Mouse (Mus musculus) forebrain, embryonic 14.5 days (tissue): ENCODE results near the gene Vmn2r8. TPM values are rescaled to one million over a fixed set of nuclear protein-coding genes. Genes with fewer than 3 reads are reported as not detected.
"Not testable (repeated sequence)": the region's sequence is repeated elsewhere in the genome, so short reads cannot be mapped to it uniquely, and the experiment has no call there.

Experiments
- ATAC-seq: fragments of 200-750 bp; cut with Nextera tagmentation; 2 replicates; pipeline ENCODE4 v1.8.0; 2017; ENCODE audit warnings: mild to moderate bottlenecking, moderate library complexity
- DNase-seq: peaks from one replicate; pipeline ENCODE4 v3.0.0-alpha.2; 2015; ENCODE audit warnings: low spot score
- H3K27ac ChIP-seq: fragments of 300-500 bp; sonication (generic); 2 replicates; pipeline ENCODE4 v1.5.1; 2014; ENCODE audit warnings: low read depth, mild to moderate bottlenecking, control low read depth, low read length, moderate library complexity
- H3K27me3 ChIP-seq: fragments of 300-500 bp; sonication (generic); replicated peaks from 2 replicates; pipeline ENCODE4 v1.6.1; 2014; ENCODE audit warnings: low read length, control low read depth, mixed read lengths; ENCODE audit not compliant: control insufficient read depth, insufficient read depth
- H3K36me3 ChIP-seq: fragments of 300-500 bp; sonication (generic); 2 replicates; pipeline ENCODE4 v1.6.1; 2014; ENCODE audit warnings: low read length, control low read depth; ENCODE audit not compliant: control insufficient read depth, insufficient read depth
- H3K4me1 ChIP-seq: fragments of 300-500 bp; sonication (generic); 2 replicates; pipeline ENCODE4 v1.6.1; 2014; ENCODE audit warnings: antibody characterized with exemption, low read length, control low read depth; ENCODE audit not compliant: control insufficient read depth, insufficient read depth
- H3K4me2 ChIP-seq: fragments of 300-500 bp; sonication (generic); 2 replicates; pipeline ENCODE4 v1.6.1; 2014; ENCODE audit warnings: mild to moderate bottlenecking, control low read depth, low read length
- H3K4me3 ChIP-seq: fragments of 300-500 bp; sonication (generic); 2 replicates; pipeline ENCODE4 v1.5.1; 2014; ENCODE audit warnings: low read depth, low read length, control low read depth
- H3K9ac ChIP-seq: fragments of 300-500 bp; sonication (generic); 2 replicates; pipeline ENCODE4 v1.6.1; 2014; ENCODE audit warnings: mild to moderate bottlenecking, low read length, control low read depth, moderate library complexity
- H3K9me3 ChIP-seq: fragments of 300-500 bp; sonication (generic); replicated peaks from 2 replicates; pipeline ENCODE4 v1.6.1; 2016; ENCODE audit warnings: low read length, control low read depth, mixed read lengths; ENCODE audit not compliant: control insufficient read depth
- WGBS: fragments of 180-500 bp; shearing (Covaris S2); extraction: QIAGEN DNeasy Blood & Tissue Kit; methylation state at CpG from one replicate; pipeline ENCODE4 v1.1.7; 2014; 5-methylcytosine and 5-hydroxymethylcytosine counted together
- polyA plus RNA-seq: library from polyadenylated mRNA; unstranded; fragments of >200 nt; fragmentation: Nextera tagmentation; extraction: Ambion mirVana; gene quantifications from 2 replicates; pipeline ENCODE4 v1.2.1, GENCODE M21; 2014

Vmn2r8 gene
- polyA plus RNA-seq, 1 experiment from 2014 or later, result not detected

DNA sequence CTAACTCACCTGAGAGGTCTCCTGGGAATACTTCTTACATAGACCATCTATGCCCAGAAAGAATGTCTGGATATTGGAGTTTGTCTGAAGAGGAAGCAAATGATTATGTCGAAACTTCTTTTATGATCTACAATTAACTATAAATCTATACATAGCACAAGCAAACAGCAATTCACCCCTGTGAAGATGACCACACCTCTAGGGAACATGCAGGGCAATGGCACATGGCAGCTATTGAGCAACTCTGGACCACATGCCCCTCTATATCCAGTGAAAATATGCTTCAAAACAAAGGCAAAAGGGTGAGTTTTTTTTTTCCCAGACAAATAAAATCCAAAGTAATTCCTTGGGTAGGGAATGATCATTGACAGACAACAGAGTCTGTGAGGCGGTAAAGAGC, 48.6 kb downstream of the Vmn2r8 start:
- no peak overlapping the region for H3K4me2 ChIP-seq
- WGBS, result 88% methylated on average over 2 of the region's 2 CpGs
- H3K36me3 ChIP-seq, result no peaks in the 10 kb centered on the region
- no peak overlapping the region for H3K9ac ChIP-seq
- no peak overlapping the region for H3K4me3 ChIP-seq
- no peaks in the 10 kb centered on the region for H3K4me1 ChIP-seq
- ATAC-seq (no peak), DNase-seq (no peak)
- no peaks in the 10 kb centered on the region for H3K9me3 ChIP-seq
- no peak overlapping the region for H3K27ac ChIP-seq
- no peaks in the 10 kb centered on the region for H3K27me3 ChIP-seq

DNA sequence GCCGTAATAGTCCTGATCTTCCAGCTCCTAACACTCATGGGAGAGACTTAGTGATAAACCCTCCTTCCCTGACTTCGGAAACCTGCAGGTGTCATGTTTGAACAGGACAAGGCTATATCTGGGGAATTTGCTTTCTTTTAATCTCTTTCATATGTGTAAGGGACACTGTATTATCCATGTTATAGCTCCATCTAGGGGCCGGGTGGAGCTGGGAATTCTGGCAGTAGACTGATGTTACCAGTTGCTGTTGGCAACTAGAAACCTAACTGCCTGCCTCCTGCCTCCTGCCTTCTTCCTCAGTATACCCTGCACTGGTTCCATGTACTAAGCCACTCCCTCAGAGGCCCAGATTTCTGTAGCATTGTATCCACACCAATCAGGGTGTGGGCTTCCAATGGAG, 50.3 kb downstream of the Vmn2r8 start:
- H3K4me1 ChIP-seq, result no peaks in the 10 kb centered on the region
- WGBS, result 62% methylated on average over 3 of the region's 3 CpGs
- H3K4me2 ChIP-seq, result no peak overlapping the region
- H3K27me3 ChIP-seq, result no peaks in the 10 kb centered on the region
- ATAC-seq, result no peak
- no peak overlapping the region for H3K27ac ChIP-seq
- H3K9me3 ChIP-seq, result no peaks in the 10 kb centered on the region
- no peak overlapping the region for H3K9ac ChIP-seq
- H3K36me3 ChIP-seq, result no peaks in the 10 kb centered on the region
- peak; percentile 22 for DNase-seq
- H3K4me3 ChIP-seq, result no peak overlapping the region

DNA sequence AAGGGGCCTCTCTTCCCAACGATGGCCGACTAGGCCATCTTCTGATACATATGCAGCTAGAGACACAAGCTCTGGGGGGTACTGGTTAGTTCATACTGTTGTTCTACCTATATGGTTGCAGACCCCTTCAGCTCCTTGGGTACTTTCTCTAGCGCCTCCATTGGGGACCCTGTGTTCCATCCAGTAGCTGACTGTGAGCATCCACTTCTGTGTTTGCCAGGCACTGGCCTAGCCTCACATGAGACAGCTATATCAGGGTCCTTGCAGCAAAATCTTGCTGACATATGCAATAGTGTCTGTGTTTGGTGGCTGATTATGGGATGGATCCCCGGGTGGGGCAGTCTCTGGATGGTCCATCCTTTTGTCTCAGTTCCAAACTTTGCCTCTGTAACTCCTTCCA, 57.4 kb downstream of the Vmn2r8 start:
- H3K4me3 ChIP-seq, H3K27ac ChIP-seq, H3K4me1 ChIP-seq, H3K36me3 ChIP-seq, ATAC-seq, H3K9me3 ChIP-seq, DNase-seq, H3K4me2 ChIP-seq, H3K9ac ChIP-seq, H3K27me3 ChIP-seq: not testable (repeated sequence)
- 87% methylated on average over 4 of the region's 4 CpGs for WGBS

DNA sequence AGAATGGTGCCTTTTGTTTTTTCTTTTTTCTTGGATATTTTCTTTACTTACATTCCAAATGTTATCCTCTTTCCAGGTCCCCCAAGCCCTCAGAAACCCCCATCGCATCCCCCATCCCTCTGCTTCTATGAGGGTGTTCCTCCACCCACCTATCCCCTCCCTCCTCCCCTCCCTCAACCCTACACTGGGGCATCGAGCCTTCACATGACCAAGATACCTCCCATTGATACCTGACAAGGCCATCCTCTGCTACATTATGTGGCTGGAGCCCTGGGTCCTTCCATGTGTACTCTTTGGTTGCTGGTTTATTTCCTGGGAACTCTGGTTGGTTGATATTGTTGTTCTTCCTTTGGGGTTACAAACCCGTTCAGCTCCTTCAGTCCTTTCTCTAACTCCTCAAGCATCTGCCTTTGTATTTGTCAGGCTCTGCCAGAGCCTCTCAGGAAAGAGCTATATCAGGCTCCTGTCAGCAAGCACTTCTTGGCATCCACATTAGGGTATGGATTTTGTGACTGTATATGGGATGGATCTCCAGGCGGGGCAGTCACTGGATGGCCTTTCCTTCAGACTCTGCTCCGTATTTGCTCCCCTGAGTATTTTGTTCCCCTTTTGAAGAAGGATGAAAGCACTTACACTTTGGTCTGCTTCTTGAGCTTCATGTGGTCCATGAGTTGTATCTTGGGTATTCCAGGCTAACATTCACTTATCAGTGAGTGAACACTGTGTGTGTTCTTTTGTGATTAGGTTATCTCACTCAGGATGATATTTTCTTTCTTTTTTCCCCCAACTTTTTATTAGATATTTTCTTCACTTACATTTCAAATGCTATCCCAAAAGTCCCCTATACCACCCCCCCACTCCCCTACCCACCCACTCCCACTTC, 58.1 kb downstream of the Vmn2r8 start:
- no peaks in the 10 kb centered on the region for H3K9me3 ChIP-seq
- H3K4me2 ChIP-seq, result no peak overlapping the region
- no peak overlapping the region for H3K9ac ChIP-seq
- no peaks in the 10 kb centered on the region for H3K36me3 ChIP-seq
- H3K4me1 ChIP-seq, result no peaks in the 10 kb centered on the region
- DNase-seq (no peak), ATAC-seq (no peak)
- H3K27me3 ChIP-seq, result no peaks in the 10 kb centered on the region
- no peak overlapping the region for H3K4me3 ChIP-seq
- 86% methylated on average over 5 of the region's 5 CpGs for WGBS
- no peak overlapping the region for H3K27ac ChIP-seq

DNA sequence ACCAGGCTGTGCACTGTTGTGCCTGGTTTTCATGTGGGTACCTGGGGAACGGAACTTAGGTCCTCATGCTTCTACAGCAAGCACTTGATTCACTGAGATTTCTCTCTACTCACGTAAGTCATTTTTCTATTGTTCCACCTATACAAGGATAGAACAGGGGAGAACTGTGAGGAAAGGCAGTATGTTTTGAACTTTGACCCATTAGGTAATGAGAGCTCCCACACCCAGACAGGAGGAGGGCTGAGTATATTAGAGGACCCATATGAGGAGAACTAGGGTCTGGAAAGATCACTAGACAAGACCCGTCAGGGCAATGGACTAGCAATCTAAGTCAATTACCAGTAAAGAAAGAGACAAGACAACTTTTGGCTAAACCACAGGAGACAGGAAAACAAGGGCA, 64.0 kb downstream of the Vmn2r8 start:
- Histone ChIP-seq H3K36me3 (no peaks in the 10 kb centered on the region), H3K4me1 (no peaks in the 10 kb centered on the region), H3K9me3 (no peaks in the 10 kb centered on the region), H3K27me3 (no peaks in the 10 kb centered on the region), H3K27ac (no peak overlapping the region), H3K9ac (no peak overlapping the region), H3K4me3 (no peak overlapping the region), H3K4me2 (no peak overlapping the region)
- ATAC-seq, result no peak
- WGBS, result 87% methylated on average over 3 of the region's 3 CpGs
- no peak for DNase-seq

DNA sequence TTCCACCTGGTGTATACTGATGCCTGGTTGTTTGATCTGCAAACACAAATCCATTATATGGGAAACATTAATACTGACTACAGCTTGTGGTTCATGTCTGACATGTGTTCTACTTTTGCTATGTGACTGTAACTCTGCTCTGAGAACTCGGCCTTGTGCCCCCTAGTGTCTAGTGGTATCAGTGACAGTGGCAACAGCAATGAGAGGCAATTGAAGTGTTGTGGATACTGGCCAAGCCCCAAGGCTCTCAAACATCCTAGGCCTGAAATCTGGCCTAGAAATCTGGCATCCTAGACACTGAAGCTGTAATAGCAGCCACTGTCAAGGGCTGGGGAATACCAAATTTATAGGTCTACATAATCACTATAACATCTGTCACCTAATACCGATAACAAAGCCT, 64.8 kb downstream of the Vmn2r8 start:
- ATAC-seq (no peak), DNase-seq (peak; percentile 5)
- H3K27me3 ChIP-seq, result no peaks in the 10 kb centered on the region
- no peaks in the 10 kb centered on the region for H3K9me3 ChIP-seq
- no peaks in the 10 kb centered on the region for H3K4me1 ChIP-seq
- H3K9ac ChIP-seq, result no peak overlapping the region
- WGBS, result 63% methylated on average over 2 of the region's 2 CpGs
- H3K27ac ChIP-seq, result no peak overlapping the region
- H3K4me2 ChIP-seq, result no peak overlapping the region
- no peaks in the 10 kb centered on the region for H3K36me3 ChIP-seq
- H3K4me3 ChIP-seq, result no peak overlapping the region

DNA sequence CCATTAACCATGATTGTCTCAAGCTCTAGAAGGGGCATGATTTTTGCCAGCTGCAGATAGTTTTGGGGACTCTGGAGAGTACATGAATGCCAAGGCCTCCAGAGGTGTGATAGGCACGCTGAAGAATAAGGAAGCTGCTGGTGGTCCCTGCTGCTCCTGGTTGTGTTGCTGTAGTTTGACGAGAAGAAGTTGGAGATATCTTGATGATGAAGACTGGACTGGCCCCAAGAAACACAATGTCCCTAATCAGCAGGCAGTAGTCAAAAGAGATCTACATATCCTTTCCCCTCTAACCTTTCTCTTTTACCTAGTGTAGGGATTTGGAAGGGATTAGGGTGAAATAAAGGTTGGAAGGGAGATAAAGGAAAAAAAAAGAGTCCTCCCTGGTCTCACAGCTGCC, 66.1 kb downstream of the Vmn2r8 start:
- 75% methylated on average over 2 of the region's 2 CpGs for WGBS
- Histone ChIP-seq H3K27ac (no peak overlapping the region), H3K27me3 (no peaks in the 10 kb centered on the region), H3K9ac (no peak overlapping the region), H3K4me1 (no peaks in the 10 kb centered on the region), H3K36me3 (no peaks in the 10 kb centered on the region), H3K9me3 (no peaks in the 10 kb centered on the region), H3K4me3 (no peak overlapping the region), H3K4me2 (no peak overlapping the region)
- ATAC-seq (no peak), DNase-seq (no peak)

DNA sequence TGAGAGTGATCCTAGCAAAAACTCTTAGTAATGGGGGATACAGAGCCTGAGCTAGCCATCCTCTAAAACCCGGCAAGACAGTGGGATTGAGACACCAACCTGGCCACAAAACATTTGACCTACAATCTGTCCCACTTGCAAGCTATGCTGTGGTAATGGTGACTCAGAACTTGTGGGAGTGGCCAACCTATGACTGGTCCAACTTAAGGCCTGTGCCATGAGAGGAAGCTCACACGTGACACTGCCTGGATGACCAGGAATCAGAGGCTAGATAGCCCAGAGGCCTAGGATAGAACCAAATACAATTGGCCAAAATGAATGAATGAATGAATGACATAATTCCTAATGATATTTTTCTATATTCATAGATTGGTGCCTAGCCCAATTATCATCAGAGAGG, 66.8 kb downstream of the Vmn2r8 start:
- H3K36me3 ChIP-seq, result no peaks in the 10 kb centered on the region
- H3K9me3 ChIP-seq, result no peaks in the 10 kb centered on the region
- no peaks in the 10 kb centered on the region for H3K4me1 ChIP-seq
- no peak overlapping the region for H3K27ac ChIP-seq
- no peak overlapping the region for H3K4me2 ChIP-seq
- H3K27me3 ChIP-seq, result no peaks in the 10 kb centered on the region
- DNase-seq (no peak), ATAC-seq (no peak)
- H3K9ac ChIP-seq, result no peak overlapping the region
- WGBS, result 84% methylated on average over 2 of the region's 2 CpGs
- H3K4me3 ChIP-seq, result no peak overlapping the region
